Mouse (Mus musculus): ENCODE data around the gene C2cd5. TPM values are rescaled to one million over a fixed set of nuclear protein-coding genes. Genes with fewer than 3 reads are reported as not detected.
A peak's percentile ranks its signal among the peaks of the same experiment; 100 is the strongest.

Gene C2cd5
- total RNA-seq, 2 experiments from 2014 or later = 79.8 to 102 TPM

DNA sequence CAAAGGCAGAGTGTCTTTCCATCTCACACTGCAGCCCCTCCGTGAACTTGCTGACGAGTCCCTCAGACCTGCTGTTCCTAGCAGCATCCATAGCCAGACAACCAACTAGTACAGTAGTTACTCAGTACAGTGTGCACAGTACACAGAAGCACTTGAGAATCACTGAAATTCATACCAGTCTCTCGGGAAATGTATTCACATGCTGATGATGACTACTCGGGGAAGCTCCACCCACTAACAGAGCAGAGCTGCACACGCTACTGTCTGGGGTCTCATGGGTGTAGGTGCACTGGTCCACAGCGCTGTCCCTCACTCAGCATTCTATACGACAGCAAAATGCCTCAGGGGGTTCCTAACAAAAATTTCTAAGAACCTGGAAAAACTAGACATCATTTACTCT, 19.2 kb downstream of the C2cd5 start:
- intact Hi-C loops (cut with DNase I) = no loop called here
- DNase-seq (ENCODE audit: low spot score in 2 of 2) = no peak

DNA sequence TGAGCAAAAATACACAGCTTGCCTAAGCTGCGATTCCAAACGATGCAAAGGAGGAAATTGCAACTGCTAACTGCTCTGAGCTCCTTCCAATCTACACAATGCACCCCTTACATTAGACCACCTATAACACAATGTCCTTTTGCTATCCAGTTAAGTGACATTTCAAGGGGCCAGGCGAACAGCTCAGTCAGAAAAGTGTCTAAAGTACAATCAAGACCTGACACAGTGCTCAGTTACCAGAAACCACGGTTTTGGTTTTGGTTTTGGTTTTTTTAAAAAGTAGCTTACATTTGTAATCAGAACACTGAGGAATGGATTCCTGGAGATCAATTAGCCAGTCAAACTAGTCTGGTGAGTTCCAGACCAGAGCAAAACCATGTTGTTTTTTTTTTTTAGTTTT, 20.8 kb downstream of the C2cd5 start:
- intact Hi-C loops (cut with DNase I) = no loop called here
- no peak for DNase-seq (ENCODE audit: low spot score in 2 of 2)

DNA sequence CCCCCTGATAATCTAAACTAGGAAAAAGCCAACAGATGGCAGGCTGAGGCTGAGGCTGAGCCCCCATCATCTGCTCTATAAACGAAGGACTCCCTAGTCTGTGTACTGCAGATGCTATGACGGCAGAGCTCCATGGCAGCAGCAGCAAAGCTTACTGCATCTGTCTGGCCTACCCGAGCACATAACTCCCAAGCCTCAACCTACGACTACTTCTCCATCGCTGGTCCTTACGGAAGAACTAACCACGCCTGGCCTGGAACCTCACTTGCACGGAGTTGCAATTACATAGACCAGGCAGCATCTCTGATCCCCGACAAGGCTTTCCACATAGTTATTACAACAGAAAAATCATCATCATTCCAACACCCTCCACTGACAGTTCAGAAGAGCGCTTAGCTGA, 23.5 kb downstream of the C2cd5 start:
- DNase-seq (ENCODE audit: low spot score in 2 of 2) = no peak
- intact Hi-C loops (cut with DNase I) = no loop called here

DNA sequence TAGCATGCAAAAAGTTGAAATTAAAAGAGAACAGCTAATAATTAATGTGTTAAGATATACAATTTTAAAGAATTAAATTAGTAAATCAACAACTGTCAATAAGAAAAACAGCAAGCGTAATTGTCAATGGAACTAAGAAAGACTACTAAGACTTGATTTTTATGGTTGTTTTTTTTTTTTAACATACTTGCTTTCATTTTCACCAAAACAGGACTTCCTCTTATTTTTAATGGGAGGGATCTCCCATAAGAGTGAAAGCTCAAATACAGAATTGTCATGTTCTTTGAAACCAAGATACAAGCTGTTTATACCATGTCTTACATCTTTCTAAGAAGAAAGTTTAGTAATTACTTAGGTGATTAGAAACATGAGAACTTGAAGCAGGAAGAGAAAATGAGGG, 26.0 kb downstream of the C2cd5 start:
- DNase-seq (ENCODE audit: low spot score in 2 of 2) = no peak
- intact Hi-C loops (cut with DNase I) = no loop called here

DNA sequence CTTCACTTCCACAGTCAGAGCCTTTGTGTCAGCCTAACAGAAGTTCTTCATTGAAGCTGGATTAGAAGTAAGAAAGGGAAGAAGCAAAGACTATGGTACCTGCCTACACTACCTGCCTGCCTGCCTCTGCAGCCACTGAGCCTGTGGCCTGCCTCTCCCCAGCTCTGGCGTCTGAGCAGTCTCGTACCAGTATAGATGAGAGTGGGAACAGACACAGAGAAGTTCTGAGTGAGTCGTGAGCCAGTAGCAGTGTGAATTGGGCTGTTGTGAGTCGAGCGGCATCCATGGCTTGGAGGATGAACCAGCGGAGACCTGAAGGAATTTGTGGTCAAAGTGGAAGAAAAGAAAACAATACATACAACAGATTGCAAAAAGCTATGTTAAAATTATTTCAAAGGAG, 26.5 kb downstream of the C2cd5 start:
- DNase-seq (ENCODE audit: low spot score in 2 of 2) = no peak
- intact Hi-C loops (cut with DNase I) = no loop called here

DNA sequence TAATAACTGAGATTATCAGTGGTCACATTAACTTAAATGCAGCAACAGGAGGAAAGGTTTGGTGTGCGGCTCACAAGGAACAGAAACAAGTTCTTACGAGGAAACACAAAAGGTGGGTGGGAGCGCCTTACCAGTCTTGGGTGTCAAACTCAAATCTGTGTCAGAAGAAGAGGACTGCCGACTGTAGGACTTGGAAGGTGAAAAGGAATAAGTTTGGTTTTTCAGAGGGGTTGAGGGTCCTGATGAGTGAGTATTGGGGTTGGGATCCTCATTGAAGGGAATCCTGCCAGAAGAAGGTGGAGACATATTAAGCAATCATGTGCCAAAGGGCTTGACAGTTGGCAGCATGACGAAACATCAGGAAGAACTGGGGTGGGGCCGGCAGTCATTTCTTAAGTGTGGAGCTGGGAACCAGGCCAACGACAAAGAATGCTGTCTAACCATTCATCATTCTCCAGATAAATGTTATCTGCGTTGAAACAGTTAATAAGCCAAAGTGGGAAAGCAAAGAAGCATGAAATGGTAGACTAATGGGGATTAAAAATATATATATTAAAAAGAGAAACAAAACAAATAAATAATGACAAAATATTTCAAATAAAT, 27.4 kb downstream of the C2cd5 start:
- no peak for DNase-seq (ENCODE audit: low spot score in 2 of 2)
- intact Hi-C loops (cut with DNase I) = no loop called here

DNA sequence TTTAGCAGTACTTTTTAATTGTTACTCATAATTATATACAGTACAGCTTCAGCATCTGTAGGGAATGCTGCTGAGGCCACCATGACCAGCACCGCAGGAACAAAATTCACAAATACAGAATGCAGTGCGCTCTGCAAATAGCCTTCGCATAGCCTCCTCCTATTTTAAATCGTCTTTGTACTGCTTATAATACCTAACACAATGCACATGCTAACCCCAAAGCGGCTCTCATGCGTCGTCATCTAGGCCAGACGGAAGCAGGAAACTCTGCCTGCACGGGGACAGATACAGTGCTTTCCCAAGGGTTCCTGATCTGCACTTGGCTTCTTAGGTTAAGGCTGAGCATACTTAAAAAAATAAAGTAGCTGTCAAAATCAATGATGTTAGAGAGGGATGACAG, 29.2 kb downstream of the C2cd5 start:
- intact Hi-C loops (cut with DNase I) = no loop called here
- no peak for DNase-seq (ENCODE audit: low spot score in 2 of 2)

DNA sequence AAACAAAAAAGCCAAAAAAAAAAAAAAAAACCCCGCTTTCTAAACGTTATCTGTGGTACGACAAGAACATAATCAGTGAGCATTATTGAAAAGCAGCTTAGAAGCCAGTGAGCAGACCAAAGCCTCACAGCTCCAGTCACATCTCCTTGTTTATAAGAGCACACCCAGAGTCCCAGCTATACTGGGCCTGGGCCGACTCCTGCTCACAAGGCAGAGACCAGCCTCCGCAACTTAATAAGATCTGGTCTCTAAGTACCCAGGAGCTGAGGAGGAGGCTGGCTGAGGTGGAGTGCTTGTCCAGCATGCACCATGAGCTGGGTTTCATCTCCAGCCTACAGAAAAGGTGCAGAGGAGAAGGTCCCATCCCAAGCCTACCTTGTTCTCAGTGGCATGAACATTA, 29.9 kb downstream of the C2cd5 start:
- intact Hi-C loops (cut with DNase I) = no loop called here
- no peak for DNase-seq (ENCODE audit: low spot score in 2 of 2)

DNA sequence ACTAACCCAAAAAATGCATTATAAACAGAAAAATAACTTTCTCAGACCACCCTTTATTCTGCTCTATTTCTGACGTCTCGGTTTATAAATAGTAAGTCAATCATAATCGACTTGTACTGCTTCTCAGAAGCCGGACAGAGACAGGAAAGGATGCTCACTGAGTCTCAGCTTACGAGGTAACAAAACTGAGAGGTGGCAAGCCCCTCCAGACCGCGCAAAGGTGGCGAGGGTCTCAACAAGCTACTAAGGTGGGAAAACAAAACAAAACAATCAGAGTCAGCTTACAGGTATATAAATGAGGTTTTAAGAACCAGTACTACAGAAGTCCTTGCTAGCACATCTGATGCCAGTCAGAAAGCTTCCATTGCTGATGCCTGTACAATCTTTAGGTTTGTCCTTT, 30.3 kb downstream of the C2cd5 start:
- intact Hi-C loops (cut with DNase I) = no loop called here
- DNase-seq (ENCODE audit: low spot score in 2 of 2) = no peak

DNA sequence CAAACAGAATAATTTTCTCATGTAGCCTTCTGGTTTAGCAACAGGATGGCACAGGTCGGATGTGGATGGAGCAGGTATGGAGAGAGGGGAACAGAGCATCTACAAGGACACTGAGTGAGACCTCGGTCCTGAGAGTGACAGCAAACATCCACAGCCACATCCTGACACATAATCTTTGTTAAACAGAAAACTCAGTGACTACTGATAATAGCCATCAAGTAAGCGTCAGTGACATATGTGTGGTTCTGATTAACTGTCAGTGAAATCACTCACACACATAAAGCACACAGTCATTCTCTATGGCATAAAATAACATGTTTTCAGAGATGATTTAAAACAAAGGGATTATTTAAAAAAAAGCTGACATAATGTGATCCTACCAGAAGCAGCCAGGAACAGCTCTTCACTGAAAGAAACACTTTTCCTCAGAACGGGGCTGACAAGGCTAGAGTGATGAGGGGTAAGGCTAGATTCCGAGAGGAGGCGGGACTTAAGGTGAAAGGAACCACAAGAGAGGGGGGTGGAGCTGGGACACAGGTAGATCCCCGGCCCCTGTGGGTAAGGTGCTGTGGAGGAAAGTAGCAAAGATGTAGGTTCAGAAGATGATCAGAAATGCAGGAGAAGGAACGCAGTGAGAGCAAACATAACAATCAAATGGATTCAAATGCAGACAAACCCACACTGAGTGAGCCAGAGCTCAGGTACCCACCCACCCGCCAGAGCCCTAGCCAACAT, 31.6 kb downstream of the C2cd5 start:
- intact Hi-C loops (cut with DNase I) = no loop called here
- DNase-seq (ENCODE audit: low spot score in 2 of 2) = no peak

DNA sequence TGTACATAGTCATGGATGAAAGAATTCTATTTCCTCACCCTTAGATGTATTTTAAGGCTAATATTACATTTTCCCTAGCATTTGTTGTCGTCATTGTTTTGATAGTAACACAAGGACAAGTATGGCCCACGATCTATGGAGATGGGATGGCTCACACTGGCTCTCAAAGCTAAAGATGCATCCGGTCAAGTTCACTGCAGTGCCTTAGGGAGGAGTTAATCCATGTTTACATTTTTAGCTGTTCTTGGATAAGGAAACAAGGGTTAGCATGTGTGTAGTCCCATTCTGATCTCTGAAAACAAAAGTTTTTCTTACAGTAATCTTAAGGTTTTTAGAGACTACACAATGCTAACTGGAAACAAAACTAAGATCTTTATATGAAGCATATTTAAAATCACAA, 32.3 kb downstream of the C2cd5 start:
- intact Hi-C loops (cut with DNase I) = no loop called here
- DNase-seq (ENCODE audit: low spot score in 2 of 2) = no peak

DNA sequence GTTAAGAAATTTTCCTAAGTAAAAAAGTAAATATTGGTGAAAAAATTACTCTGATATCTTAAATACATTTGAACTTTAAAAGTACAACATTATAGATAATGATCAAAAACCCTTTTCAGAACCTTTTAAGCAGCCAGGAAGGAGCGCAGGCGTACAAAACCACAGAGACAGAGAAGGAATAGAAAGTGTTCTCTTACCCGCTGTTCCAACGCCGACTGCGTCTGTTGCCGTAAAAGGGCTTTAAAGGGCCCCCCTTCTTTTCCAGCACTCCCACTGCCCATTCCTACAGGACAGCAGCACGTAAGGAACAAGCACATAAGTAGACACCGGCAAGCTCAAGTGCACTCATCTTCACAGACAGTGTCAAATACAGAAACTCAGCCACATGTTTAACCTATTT, 33.1 kb downstream of the C2cd5 start:
- intact Hi-C loops (cut with DNase I) = no loop called here

DNA sequence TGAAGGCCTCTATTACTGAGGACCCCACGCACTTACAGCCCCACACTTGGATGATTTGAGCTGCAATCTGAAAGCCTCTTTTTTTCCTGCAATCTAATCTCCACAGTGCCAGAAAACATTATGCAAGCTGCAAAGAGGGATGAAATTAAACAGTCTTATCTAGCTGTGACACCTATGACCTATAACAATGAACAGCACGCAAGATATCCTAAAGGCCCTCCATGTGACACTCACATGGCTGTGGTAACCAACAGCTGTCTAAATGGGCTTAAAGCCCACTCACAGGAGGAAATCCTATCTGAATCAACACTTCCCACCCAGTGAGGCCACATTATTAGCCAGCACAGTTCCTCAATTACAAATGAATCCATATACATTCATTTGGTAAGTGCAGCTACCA, 35.9 kb downstream of the C2cd5 start:
- no peak for DNase-seq (ENCODE audit: low spot score in 2 of 2)

More for the DNA sequence above, 33.1 kb downstream of the C2cd5 start:
- DNase-seq (ENCODE audit: low spot score in 2 of 2) = no peak

DNA sequence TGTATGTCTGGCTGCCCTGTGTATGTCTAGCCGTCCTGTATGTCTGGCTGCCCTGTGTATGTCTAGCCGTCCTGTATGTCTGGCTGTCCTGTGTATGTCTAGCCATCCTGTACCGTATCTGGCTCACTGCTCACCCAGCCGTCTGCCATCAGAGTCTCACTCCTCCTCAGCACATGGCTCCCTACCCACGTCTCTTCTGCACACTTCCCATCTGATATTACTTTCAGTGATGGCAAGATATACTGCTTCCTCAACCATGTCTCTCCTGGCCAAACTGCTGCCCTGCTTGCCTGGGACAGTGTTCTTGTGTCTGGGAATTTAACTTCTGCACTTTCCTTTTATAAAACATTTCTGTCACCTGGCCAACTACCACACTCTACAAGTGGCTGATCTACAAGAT, 42.3 kb downstream of the C2cd5 start:
- peak in 1 of 2 experiments; percentile 73 for DNase-seq (ENCODE audit: low spot score in 2 of 2)
- intact Hi-C loops (cut with DNase I) = no loop called here

More for the DNA sequence above, 35.9 kb downstream of the C2cd5 start:
- intact Hi-C loops (cut with DNase I) = no loop called here

DNA sequence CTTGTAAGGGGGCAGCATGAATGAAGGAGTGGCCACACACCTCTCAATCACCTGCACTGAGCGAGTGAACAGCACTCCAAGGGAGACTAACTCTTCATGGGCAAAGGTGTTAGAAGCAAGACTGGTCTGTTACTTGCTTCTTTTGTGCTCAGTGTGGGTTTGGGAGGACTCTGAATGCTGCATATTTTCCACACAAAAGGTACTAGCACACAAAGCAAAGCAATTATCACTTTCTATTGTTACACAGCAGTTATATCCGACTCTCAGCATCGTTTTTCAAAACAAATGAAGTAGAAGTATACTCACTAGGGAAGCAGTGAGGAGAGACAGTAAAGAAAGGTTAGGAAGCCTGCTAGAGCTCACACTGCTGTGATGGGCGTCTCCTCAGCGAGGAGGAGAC, 48.4 kb downstream of the C2cd5 start:
- intact Hi-C loops (cut with DNase I) = no loop called here
- DNase-seq (ENCODE audit: low spot score in 2 of 2) = no peak

DNA sequence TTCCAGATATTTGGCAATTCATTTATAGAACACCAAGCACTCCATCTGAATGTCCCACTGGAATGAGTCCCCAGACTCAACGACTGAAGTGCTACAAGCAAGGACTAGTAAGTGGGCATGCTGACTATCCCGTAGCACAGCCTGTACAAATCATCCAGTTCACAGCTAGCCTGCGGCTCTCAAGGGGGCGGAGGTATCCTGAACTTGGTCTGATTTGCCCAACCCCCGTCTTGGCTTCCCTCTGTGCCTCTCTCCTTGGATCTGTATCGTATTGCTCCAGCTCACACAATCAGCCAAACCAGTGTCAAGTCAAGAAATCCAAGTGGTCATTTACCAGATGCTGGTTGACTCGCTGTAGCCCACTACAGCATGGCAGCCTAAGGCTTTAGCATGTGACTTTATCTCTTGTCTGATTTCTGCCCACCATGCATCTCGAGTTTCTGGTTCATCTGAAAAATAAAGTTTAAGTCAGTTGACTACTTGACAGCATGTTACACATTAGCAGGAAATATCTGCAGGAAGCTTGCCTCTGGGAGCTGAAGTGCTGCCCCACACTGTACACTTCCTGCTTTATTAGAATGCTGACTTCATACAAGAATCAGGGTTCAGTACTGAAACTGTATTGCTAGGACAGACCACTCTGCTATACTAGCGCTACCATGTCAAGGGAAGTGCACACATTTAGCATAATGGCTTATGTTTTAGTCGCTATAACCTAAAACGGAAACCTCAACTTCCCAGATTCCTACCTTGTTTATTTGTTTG, 50.0 kb downstream of the C2cd5 start:
- intact Hi-C loops (cut with DNase I) = no loop called here
- no peak for DNase-seq (ENCODE audit: low spot score in 2 of 2)

DNA sequence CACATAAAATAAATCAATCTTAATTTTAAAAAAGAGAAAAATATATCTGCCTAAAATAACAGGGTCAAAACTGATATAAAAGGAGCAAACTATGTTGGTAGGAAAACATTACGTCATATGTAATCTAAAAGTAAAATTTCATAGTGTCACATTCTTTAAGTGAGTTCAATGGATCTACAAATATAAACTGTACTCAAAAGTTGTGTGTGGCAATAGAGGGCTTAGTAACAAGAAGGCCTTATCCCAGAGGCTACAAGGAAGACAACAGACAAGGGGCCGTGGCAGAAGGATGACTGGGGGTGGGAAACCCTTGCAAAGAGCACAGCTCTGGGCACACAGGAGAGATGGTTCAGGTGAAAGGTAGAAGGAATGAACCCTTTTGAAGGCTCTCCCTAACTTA, 50.8 kb downstream of the C2cd5 start:
- DNase-seq (ENCODE audit: low spot score in 2 of 2) = no peak
- intact Hi-C loops (cut with DNase I) = no loop called here

DNA sequence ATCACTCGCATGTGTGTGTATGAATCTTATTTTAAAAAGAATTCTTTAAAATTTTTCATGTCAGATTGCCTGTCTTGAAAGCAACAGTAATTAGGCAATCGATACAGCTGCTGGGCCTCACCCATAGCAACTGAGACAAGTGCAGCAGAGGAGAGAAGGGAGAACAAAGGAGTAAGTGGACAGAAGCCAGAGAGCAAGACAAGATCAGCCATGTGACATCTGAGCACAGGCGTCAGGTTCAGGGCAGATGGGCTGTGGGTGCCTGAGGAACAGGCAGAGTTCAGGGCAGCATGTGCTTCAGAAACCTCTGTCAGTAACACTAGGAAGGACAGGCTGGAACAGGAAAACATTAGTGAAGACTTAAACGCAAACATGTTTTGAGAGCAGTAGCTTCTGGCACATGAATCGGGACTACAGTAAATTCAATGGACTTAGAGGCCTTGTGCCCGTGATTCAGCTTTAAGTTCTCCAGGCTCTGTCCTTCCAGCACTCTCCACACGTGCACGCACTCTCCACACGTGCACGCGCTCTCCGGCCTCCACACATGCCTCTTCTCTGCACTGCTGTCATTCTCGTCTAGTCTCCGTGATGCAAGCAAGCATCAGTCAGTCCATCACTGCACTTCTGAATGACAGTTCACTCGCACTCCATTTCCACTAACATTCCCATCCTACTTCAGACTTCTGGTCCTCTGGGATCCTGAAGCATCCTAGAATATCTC, 52.2 kb downstream of the C2cd5 start:
- intact Hi-C loops (cut with DNase I) = no loop called here
- no peak for DNase-seq (ENCODE audit: low spot score in 2 of 2)

DNA sequence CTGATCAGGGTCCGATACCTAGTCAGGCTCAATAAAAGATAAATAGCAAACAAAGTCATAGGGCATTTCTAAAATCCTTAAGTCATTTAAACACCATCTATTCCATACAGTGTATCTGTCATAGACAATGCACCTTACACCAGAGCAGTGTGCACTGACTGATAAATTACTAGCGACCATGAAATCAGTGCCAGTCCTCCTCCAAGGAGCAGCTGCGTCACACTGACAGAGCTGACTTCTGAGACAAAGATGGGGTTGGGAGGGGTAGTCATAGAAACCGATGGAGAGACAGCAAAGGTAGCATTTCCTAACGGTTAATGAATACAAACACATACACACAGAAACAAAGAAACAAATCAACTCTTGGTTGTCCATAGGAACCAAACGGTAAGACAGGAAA, 58.4 kb downstream of the C2cd5 start:
- intact Hi-C loops (cut with DNase I) = no loop called here
- no peak for DNase-seq (ENCODE audit: low spot score in 2 of 2)

DNA sequence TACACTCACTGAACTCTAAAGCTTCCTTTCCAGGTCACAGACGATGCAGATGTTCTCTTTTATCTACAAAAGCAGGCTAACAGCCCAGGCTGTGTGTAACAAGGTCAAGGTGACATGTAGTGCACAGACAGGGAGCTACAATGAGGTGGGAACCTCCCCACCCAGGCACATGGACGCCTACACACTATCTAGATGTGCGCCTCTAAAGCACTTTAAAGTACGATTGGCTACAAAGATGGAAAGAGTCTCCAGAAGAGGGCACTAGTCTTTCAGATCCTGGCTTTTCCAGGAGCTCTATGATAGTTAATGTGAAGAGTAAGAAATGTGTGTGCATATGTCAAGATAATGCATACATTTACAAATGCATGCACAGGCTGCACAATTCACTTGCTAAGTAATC, 64.7 kb downstream of the C2cd5 start:
- DNase-seq (ENCODE audit: low spot score in 2 of 2) = peak in 1 of 2 experiments; percentile 51
- intact Hi-C loops (cut with DNase I) = loop anchor here (5.0 kb wide), 1 partner anchor 142 kb away; no protein-coding TSS in a partner anchor
